Mouse (Mus musculus) midbrain, embryonic 11.5 days (tissue): Measurements from ENCODE around the gene Kif19a. TPM values are rescaled to one million over a fixed set of nuclear protein-coding genes. Genes with fewer than 3 reads are reported as not detected.
A peak's percentile ranks its signal among the peaks of the same experiment; 100 is the strongest.

Experiments used
- ATAC-seq: fragments of 200-750 bp; cut with Nextera tagmentation; 2 replicates; pipeline ENCODE4 v1.8.0; 2017; ENCODE audit warnings: moderate TSS enrichment, moderate library complexity; ENCODE audit not compliant: low FRiP score
- DNase-seq: peaks from one replicate; pipeline ENCODE4 v3.0.0; 2015; ENCODE audit warnings: low spot score; ENCODE audit errors: missing footprints
- H3K27ac ChIP-seq: fragments of 300-500 bp; sonication (generic); 2 replicates; pipeline ENCODE4 v1.5.1; 2014; ENCODE audit warnings: low read depth, low read length
- H3K27me3 ChIP-seq: fragments of 300-500 bp; sonication (generic); 2 replicates; pipeline ENCODE4 v1.6.1; 2014; ENCODE audit warnings: mild to moderate bottlenecking, low read length, moderate library complexity, mixed read lengths; ENCODE audit not compliant: control insufficient read depth, insufficient read depth
- H3K36me3 ChIP-seq: fragments of 300-500 bp; sonication (generic); 2 replicates; pipeline ENCODE4 v1.6.1; 2014; ENCODE audit warnings: mild to moderate bottlenecking, low read length, moderate library complexity, mixed read lengths; ENCODE audit not compliant: control insufficient read depth, insufficient read depth
- H3K4me1 ChIP-seq: fragments of 300-500 bp; sonication (generic); 2 replicates; pipeline ENCODE4 v1.6.1; 2014; ENCODE audit warnings: low read length; ENCODE audit not compliant: control insufficient read depth, insufficient read depth
- H3K4me2 ChIP-seq: fragments of 300-500 bp; sonication (generic); 2 replicates; pipeline ENCODE4 v1.6.1; 2014; ENCODE audit warnings: mild to moderate bottlenecking, moderate library complexity
- H3K4me3 ChIP-seq: fragments of 300-500 bp; sonication (generic); 2 replicates; pipeline ENCODE4 v1.5.1; 2014; ENCODE audit warnings: low read depth, low read length
- H3K9ac ChIP-seq: fragments of 300-500 bp; sonication (generic); 2 replicates; pipeline ENCODE4 v1.6.1; 2014; ENCODE audit warnings: low read length
- H3K9me3 ChIP-seq: fragments of 300-500 bp; sonication (generic); 2 replicates; pipeline ENCODE4 v1.6.1; 2016; ENCODE audit warnings: low read length; ENCODE audit not compliant: control insufficient read depth
- WGBS: fragments of 180-500 bp; shearing (Covaris S2); extraction: QIAGEN DNeasy Blood & Tissue Kit; methylation state at CpG from one replicate; pipeline ENCODE4 v1.1.7; 2014; 5-methylcytosine and 5-hydroxymethylcytosine counted together
- polyA plus RNA-seq: library from polyadenylated mRNA; unstranded; fragments of >200 nt; fragmentation: Nextera tagmentation; extraction: Ambion mirVana; gene quantifications from 2 replicates; pipeline ENCODE4 v1.2.1, GENCODE M21; 2014

Gene Kif19a
- polyA plus RNA-seq, 1 experiment from 2014 or later, result 0.94 TPM

- H3K9me3 ChIP-seq, result no peaks in the 10 kb centered on the region
- H3K27me3 ChIP-seq, result no peaks in the 10 kb centered on the region
- H3K4me1 ChIP-seq, result peaks cover 28% of the 10 kb centered on the region
- no peaks in the 10 kb centered on the region for H3K36me3 ChIP-seq
- H3K9ac ChIP-seq, result no peak overlapping the region
- H3K4me2 ChIP-seq, result no peak overlapping the region
- 17% methylated on average over 14 of the region's 14 CpGs for WGBS
- H3K4me3 ChIP-seq, result no peak overlapping the region
- DNase-seq (no peak), ATAC-seq (peak; percentile 50; the same call in 1 of the 2 replicates)
- no peak overlapping the region for H3K27ac ChIP-seq
These were observed 42.7 kb downstream of the Kif19a start for GRCm38 (mm10) chr11:114807686-114808427.

- DNase-seq, result no peak
- no peak overlapping the region for H3K27ac ChIP-seq
- H3K4me2 ChIP-seq, result no peak overlapping the region
- no peaks in the 10 kb centered on the region for H3K9me3 ChIP-seq
- no peaks in the 10 kb centered on the region for H3K27me3 ChIP-seq
- no peak overlapping the region for H3K9ac ChIP-seq
- peaks cover 13% of the 10 kb centered on the region for H3K4me1 ChIP-seq
- H3K36me3 ChIP-seq, result no peaks in the 10 kb centered on the region
- no peak overlapping the region for H3K4me3 ChIP-seq
- WGBS, result 81% methylated on average over 1 of the region's 1 CpGs
- no peak for ATAC-seq
These were observed 44.2 kb downstream of the Kif19a start for GRCm38 (mm10) chr11:114809371-114809770.

DNA sequence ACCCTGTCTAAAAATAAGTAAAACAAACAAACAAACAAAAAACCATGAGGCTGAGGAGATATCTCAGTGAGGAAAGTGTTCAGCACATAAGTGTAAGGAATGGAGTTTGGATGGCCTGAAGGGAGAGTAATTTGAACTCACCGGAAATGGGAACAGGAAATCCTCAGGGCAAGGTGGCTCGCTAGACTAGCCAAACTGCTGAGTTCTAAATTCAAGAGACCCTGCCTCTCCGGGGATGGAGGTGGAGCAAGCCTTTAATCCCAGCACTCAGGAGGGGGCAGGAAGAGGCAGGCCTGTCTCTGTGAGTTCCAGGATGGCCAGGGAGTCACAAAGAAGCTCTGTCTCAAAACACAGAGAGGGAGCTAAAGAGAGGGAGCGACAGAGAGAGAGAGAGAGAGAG, 45.2 kb downstream of the Kif19a start:
- no peaks in the 10 kb centered on the region for H3K36me3 ChIP-seq
- peaks cover 11% of the 10 kb centered on the region for H3K4me1 ChIP-seq
- no peak overlapping the region for H3K4me2 ChIP-seq
- WGBS, result 19% methylated on average over 4 of the region's 4 CpGs
- no peaks in the 10 kb centered on the region for H3K9me3 ChIP-seq
- H3K9ac ChIP-seq, result no peak overlapping the region
- no peak for DNase-seq
- no peaks in the 10 kb centered on the region for H3K27me3 ChIP-seq
- no peak overlapping the region for H3K4me3 ChIP-seq
- H3K27ac ChIP-seq, result no peak overlapping the region
- no peak for ATAC-seq

- no peak overlapping the region for H3K4me2 ChIP-seq
- H3K27ac ChIP-seq, result no peak overlapping the region
- ATAC-seq (peak; percentile 63), DNase-seq (peak; percentile 98)
- H3K9me3 ChIP-seq, result no peaks in the 10 kb centered on the region
- peaks cover 4% of the 10 kb centered on the region; the same call in 1 of the 2 replicates for H3K4me1 ChIP-seq
- H3K36me3 ChIP-seq, result no peaks in the 10 kb centered on the region
- no peaks in the 10 kb centered on the region for H3K27me3 ChIP-seq
- H3K9ac ChIP-seq, result no peak overlapping the region
- 17% methylated on average over 6 of the region's 6 CpGs for WGBS
- H3K4me3 ChIP-seq, result no peak overlapping the region
These were observed 47.6 kb downstream of the Kif19a start for GRCm38 (mm10) chr11:114812731-114813240.

DNA sequence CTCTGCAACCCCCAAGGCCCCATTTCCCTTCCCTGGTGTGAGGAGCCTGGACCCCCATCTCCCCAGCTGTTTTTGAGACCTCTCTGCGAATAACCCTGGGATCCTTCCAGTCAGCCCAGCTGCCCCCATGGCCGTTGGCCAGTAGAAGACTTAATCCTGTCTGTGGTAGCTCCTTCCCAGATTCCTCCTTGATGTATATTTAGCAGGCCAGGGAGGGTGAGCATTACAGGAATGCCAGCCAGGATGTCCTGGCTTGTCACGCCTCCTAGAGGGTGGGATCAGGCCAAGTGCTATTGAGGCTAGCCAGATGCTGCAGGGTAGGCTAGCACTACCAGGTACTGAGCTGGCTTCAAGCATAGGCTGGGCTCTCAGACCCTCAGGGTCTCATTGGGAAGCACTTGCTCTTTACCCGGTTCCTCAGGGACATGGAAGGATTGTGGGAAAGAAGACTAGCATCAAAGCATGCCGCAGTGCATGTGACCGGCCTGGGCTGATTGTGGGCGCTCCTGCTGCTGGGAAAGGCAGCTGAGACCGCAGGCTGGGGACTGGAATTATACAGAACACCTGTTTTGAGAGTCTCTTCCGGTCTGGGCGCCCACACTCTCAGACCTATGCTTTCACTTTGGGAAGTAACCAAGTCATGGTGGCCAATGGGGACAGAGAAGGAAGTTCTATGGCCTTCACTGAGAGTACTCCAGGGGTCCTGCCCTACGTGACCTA, 49.8 kb downstream of the Kif19a start:
- ATAC-seq, result no peak
- 79% methylated on average over 11 of the region's 11 CpGs for WGBS
- no peak overlapping the region for H3K27ac ChIP-seq

GRCm38 (mm10) chr11:114816934-114817333, 51.7 kb downstream of the Kif19a start:
- WGBS, result 90% methylated on average over 4 of the region's 4 CpGs

More for the DNA sequence above, 49.8 kb downstream of the Kif19a start:
- H3K27me3 ChIP-seq, result no peaks in the 10 kb centered on the region
- H3K9me3 ChIP-seq, result no peaks in the 10 kb centered on the region
- DNase-seq, result no peak
- peaks cover 7% of the 10 kb centered on the region for H3K4me1 ChIP-seq
- H3K4me3 ChIP-seq, result no peak overlapping the region
- H3K36me3 ChIP-seq, result no peaks in the 10 kb centered on the region
- no peak overlapping the region for H3K4me2 ChIP-seq
- H3K9ac ChIP-seq, result no peak overlapping the region

DNA sequence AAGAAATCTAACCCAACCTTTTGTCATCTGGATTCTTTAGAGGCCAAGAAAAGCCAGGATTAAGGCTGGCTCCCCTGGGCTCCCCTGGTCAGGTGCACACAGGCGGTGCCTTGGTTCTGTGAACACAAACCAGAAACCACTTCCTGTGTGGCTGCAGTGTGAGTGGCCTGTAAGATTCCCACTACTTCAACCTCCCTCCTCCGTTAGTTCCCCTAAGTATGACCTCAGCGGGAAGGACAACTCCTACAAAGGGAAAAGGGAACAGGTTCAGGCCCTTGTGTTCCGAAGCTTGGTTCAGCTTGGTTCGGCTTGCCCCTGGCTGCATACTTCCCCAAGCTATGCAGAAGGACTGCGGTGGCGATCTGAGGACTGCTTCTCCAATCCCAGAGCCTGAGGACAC, 53.0 kb downstream of the Kif19a start:
- DNase-seq (no peak), ATAC-seq (no peak)
- Histone ChIP-seq H3K4me1 (peaks cover 11% of the 10 kb centered on the region), H3K4me3 (no peak overlapping the region), H3K27me3 (no peaks in the 10 kb centered on the region), H3K9me3 (no peaks in the 10 kb centered on the region), H3K9ac (no peak overlapping the region), H3K4me2 (no peak overlapping the region), H3K27ac (no peak overlapping the region), H3K36me3 (no peaks in the 10 kb centered on the region)
- WGBS, result 98% methylated on average over 7 of the region's 7 CpGs

More at GRCm38 (mm10) chr11:114816934-114817333, 51.7 kb downstream of the Kif19a start:
- H3K27me3 ChIP-seq, result no peaks in the 10 kb centered on the region
- H3K9ac ChIP-seq, result no peak overlapping the region
- ATAC-seq (no peak), DNase-seq (no peak)
- peaks cover 7% of the 10 kb centered on the region for H3K4me1 ChIP-seq
- no peak overlapping the region for H3K27ac ChIP-seq
- H3K9me3 ChIP-seq, result no peaks in the 10 kb centered on the region
- no peak overlapping the region for H3K4me2 ChIP-seq
- H3K36me3 ChIP-seq, result no peaks in the 10 kb centered on the region
- no peak overlapping the region for H3K4me3 ChIP-seq

- ATAC-seq, result no peak
- Histone ChIP-seq H3K9me3 (no peaks in the 10 kb centered on the region), H3K27me3 (no peaks in the 10 kb centered on the region), H3K9ac (0 out of 2 replicates have a peak overlapping the region, but pooled peaks have one; percentile 9), H3K4me1 (peaks cover 18% of the 10 kb centered on the region), H3K36me3 (no peaks in the 10 kb centered on the region), H3K4me2 (no peak overlapping the region), H3K4me3 (no peak overlapping the region), H3K27ac (no peak overlapping the region)
- DNase-seq, result no peak
- WGBS, result 13% methylated on average over 2 of the region's 2 CpGs
These were observed 53.9 kb downstream of the Kif19a start for GRCm38 (mm10) chr11:114819110-114819509.

DNA sequence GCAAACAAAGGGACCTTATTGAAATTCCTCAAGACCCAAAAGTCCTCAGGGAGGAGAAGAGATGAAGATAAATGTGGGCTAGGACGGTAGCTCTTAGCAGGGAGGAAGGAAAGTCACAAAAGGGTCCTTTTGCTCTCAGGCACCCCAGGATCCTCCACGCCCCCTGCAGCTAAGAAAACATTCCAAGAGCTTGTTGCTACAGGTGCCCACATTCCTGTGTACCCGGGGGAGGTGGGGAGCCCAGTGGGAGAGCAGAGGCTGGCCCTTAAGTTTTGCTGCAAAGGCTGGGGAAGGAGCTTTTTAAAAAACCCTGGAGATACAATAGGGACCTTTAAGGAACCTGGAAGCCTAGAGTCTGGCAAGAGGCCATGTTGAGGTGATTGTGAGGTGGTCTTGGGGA, 55.3 kb downstream of the Kif19a start:
- peaks cover 18% of the 10 kb centered on the region for H3K4me1 ChIP-seq
- no peak overlapping the region for H3K27ac ChIP-seq

More for the DNA sequence above, 55.3 kb downstream of the Kif19a start:
- H3K9me3 ChIP-seq, result no peaks in the 10 kb centered on the region
- no peak overlapping the region for H3K4me3 ChIP-seq
- ATAC-seq, result no peak
- 43% methylated on average over 3 of the region's 3 CpGs for WGBS
- H3K27me3 ChIP-seq, result no peaks in the 10 kb centered on the region
- DNase-seq, result no peak
- no peak overlapping the region for H3K9ac ChIP-seq
- no peak overlapping the region for H3K4me2 ChIP-seq
- no peaks in the 10 kb centered on the region for H3K36me3 ChIP-seq
